Mouse (Mus musculus) right cerebral cortex, adult 18-20 months (tissue): ENCODE results near the gene Arhgef6.

Experiments
- DNase-seq: peaks from one replicate; pipeline ENCODE4 v3.0.0; 2022; ENCODE audit warnings: mixed read lengths

Gene Arhgef6

GRCm38 (mm10) chrX:57338371-57339211 is at the start of gene Arhgef6:
Arhgef6 (minus strand) TSS chrX:57338729.
- no peak for DNase-seq

GRCm38 (mm10) chrX:57380915-57381314 is 42.4 kb upstream of the Arhgef6 start:
- DNase-seq, result no peak

GRCm38 (mm10) chrX:57378579-57378978 is 40.0 kb upstream of the Arhgef6 start:
- DNase-seq, result no peak

DNA sequence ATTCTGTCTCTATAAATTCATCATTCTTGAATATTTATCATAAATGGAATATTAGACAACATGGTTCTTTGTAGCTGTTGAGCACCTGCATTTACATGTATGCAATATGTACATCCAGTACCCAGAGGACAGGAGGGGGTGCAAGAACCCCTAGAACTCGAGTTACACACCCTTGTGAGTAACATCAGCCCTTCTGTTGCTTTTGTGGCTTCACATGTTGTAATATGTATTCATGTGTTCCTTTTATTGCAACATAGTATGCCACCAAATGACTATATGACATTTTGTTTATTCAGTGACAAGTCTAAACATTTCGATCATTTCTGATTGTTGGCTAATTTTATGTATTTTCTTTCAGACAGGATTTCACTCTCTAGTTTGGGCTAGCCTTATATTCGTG is 38.6 kb upstream of the Arhgef6 start:
- no peak for DNase-seq

DNA sequence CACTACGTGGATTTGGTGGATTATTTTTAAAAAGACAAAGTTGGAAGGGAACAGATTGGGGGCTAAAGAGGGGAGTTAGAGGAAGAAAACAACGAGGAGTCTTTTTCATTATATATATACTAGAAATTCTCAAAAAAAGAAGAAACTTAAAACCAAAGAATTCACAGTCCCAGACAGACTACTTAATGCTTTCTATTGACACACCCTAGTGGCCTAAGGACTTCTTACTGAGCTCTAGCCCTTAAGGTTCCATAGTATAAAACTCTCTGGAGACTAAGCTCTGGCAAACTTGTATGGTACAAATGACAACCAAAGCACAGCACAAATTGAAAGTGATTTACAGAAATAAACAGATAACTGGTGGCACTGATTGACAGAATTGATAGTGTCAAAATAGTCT is 35.5 kb upstream of the Arhgef6 start:
- DNase-seq, result no peak

GRCm38 (mm10) chrX:57373543-57373942 is 35.0 kb upstream of the Arhgef6 start:
- DNase-seq, result no peak

DNA sequence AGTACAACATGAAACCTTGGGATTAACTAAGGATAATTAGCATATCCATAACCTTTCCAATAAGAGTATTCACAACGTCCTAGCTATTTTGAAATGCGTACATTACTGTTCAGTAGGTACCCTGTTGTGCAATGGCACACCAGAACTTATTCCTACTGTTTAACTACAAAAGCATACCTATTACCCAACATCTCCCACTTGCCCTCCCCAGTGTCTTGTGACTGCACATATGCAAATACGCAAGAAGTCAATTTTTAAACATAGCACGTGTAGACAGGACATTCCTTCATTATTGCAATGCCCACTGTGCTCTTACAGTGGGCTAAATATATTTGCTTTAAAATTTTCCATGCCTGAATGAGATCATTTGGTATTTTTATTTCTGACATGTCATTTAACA is 34.4 kb upstream of the Arhgef6 start:
- no peak for DNase-seq

DNA sequence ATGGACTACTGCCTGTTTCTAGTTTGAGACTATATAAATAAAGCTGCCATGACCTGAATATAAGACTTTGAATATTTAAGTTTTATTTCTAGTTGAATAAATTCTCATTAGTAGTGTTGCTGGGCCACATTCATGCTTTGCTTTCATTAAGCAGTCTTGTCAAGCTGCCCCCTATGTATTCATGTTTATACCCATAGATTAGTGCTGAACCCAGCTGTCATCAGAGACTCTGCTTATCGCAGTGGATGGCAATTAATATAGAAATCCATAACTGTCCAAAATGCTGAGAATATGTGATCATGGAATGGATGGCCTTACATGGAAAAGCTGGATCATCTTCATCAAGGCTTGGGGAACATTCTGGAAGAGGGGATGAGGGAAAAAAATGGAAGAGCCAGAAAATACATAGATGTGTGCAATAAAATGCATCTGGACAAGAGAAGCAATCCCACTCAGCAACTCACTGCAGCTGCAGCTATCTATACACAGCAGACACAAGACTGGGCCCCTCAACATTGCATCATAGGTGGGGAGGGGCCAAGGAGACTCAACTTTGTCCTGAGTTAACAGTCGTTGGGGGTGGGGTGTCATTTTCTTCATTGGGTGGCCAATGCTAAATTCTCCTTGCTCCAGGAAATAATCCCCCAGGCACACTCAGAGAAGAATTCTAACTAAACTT is 26.5 kb upstream of the Arhgef6 start:
- DNase-seq, result no peak

GRCm38 (mm10) chrX:57359316-57359715 is 20.8 kb upstream of the Arhgef6 start:
- no peak for DNase-seq

DNA sequence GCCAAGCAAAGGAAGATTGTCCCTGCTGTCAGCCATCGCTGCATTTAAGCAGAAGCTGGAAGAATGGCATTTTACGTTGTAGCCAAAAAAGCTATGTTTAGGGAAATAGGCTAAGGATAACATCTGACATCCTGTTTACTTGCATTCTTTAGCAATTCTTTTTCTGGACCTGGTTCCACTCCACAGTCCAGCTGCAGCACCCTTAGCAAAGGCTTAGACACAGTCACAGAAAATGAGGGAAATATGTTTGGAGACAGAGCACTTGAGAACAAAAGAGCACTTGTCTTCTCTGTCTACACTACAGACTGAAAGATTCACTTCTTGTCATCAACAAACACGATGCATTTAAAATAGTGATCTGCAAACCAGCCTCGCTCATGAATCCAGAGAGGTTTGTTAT is 691 bp upstream of the Arhgef6 start:
- DNase-seq, result no peak

DNA sequence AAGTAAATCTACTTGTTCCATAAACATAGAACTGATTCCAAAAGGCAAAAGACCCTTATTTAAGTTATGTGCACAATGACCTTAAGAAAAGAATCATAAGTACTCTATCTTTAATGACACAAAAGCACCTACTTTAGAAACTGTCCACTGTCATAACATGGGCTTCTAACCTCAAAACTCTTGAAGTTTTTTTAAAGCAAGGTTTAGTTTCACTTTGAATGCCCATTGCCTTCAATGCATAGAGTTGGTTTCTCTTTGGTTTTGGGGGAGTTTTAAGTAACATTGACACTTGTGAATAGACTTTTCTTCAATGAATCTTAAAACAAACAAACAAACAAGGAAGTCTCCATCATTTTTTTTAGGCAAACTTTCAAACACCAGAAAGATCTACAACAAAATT is 947 bp downstream of the Arhgef6 start:
- DNase-seq, result no peak

DNA sequence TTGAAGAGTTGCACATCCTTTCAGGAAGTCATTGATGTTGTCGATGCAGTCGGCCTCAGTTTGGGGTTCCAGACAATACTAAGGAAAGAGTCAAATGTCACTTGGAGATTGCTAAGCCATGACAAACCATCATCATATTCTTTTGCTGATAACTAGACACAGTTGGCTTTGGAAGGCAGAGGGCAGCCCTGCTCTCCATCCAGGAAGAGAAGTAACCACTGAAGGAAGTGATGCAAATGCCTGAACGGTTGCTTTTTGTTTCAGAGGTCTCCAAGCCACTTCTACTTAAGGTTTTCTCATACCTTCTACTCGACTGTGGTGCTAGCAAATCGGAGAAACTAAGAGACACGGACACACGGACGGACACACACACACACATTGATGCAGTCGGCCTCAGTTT is 1.6 kb downstream of the Arhgef6 start:
- DNase-seq, result no peak

- DNase-seq, result no peak
Measured at GRCm38 (mm10) chrX:57335313-57335712, 3.2 kb downstream of the Arhgef6 start.

GRCm38 (mm10) chrX:57327668-57328338 is 10.7 kb downstream of the Arhgef6 start:
- DNase-seq, result no peak

DNA sequence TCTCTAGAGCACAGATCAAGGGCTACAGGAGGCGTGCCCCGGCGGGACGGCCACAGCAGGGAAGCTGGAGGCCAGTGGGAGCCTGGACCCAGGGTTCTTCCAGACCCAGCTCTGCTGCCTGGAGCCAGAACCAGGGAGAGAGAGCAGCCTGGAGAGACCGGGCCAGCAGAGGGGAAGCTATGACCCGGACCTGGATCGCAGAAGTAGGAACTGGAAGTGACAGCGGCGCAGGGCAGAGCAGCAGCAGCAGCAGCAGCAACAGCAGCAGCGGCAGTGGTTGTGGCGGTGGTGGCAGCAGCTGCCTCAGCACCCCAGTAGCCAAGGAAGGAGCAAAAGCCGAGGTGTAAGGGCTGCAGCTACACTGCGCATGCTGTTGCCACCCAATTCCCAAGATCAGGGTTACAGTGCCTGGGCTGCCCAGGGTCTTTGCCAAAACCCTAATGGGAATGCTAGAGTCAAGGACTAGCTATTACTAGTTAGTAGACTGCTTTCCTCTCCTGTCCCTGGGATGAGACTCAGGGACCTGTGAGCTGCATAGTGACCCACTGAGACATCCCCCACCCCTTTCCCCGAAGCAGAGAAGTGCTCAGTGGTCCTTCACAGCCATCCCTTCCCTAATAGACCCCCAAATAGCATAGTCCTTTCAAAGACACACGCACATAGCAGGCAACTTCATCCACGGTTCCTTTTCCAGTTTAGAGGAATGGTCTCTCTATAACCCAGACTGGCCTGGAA is 11.9 kb downstream of the Arhgef6 start:
- DNase-seq, result peak; percentile 4

DNA sequence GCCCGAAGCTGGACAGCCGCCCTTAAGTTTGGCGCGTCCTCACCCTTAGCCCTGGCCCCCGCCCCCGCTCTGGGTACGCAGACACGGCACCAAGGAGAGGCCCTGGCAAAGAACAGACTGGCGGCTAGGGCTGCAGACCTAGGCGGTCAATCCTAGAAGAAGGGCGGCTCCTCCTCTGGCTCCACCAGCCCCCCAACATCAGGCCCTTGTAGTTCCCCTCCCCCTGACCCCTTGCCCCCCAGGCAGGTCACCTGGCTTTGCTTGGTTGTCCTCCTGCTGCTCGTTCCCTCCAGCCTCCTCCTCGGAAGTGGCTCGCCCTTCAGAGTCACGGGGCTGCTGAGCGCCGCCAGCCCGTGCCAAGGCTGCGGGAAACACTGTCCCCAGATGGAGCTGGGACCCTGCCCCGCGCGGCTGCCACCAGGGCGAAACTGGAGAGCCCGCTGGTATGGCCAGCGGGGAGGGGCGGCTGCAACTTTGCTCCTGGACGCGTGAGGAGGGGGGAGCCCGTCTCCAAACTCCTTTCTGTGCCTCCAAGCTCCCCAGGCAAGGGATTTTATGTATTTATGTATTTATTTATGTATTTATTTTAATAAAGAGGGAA is 12.6 kb downstream of the Arhgef6 start:
- no peak for DNase-seq

DNA sequence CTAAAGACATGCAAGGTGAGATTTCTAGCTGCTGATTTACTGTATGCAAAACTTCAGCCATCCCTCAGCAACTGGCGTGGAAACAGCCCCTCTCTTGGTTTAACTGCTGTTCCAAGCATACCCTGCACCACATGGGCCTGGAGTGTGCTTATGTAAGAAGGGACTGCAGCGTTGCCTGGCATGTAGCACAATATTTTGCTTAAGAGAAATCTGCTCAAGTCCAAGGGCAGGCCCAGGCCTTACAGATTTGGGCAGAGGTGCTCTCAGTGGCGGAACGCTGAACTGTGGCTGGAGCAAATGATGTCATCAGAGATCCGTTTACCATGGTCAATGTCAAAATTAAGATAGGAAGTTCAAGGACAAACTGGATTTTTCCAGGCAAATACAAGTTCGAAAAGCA is 13.6 kb downstream of the Arhgef6 start:
- DNase-seq, result no peak

GRCm38 (mm10) chrX:57312066-57312465 is 26.5 kb downstream of the Arhgef6 start:
- DNase-seq, result no peak

DNA sequence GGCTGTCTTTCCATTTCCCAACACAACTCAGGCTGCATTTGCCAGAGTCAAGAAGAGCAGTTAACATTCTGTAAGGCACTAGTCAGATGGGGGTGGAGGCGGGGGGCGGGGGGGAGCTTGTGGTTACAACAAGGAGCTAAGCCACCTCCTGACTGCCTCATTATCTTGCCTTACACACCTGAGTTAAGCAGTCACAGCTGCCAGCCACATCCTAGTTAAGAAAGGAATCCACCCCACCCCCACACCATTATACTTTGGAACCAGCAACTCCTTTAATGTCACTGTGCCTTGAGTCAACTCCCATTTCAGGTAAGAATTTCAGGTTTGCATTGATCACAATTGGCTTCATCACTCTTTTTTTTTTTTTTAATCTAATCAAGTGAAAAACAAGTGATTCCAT is 28.5 kb downstream of the Arhgef6 start:
- no peak for DNase-seq

DNA sequence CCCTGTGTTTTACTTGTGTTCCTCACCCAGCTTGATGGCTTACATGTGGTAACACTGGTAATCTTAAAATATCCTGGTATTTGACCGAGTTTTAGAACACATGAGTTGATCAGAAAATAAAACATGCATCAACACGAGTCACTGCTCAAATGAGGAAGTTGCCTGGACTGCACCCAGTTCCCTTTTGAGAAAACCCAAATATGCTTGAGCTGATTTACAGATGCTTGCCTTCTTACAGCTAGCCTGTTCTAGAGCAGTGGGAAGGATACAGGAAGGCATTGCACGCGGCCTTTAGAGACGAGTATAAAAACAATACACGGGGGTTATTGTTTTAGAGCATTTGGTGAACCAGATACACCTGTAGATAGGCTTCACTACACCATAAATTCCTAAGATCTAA is 31.8 kb downstream of the Arhgef6 start:
- DNase-seq, result no peak

- no peak for DNase-seq
Measured at GRCm38 (mm10) chrX:57304784-57305287, 33.7 kb downstream of the Arhgef6 start.

DNA sequence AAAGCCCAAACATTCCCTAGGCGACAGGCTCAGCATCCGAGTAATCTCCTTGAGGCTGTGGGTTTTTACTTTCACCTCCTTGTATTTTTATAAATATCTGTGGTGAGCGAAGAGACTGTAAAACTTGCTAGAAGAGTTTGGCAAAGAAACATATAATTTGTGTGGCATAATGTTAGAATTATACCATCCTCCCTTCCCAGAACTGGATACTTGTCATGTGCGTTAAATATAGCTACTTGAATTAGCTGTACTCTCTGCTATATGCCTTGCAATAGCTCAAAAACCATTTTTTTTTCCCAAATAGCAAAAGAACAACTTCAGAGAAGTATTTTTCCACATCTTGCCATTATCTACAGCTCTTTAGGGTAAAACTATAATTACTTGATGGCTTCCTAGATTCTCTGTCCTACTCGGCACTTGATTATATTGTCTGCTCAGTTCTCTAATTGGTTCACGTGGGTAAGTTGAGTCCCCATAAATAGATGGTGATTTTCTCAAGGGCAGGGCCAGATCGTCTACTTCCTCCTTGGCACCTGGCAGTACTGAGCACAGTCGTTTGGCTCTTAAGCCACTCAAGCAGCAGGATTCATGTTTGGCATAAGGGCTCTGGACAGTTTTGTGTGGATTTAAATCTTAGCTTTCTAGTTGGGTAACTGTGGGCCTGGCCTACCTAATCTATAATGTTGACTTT is 35.2 kb downstream of the Arhgef6 start:
- no peak for DNase-seq
